ENCODE assay signal across 8 mouse cellular contexts in genomic region chr6:113605224-113605545, GRCm38 (mm10). TPM values are rescaled to one million over a fixed set of nuclear protein-coding genes. Genes with fewer than 3 reads are reported as not detected.
DNase-seq lines count a peak whose midpoint lies in the region; ATAC-seq and TF ChIP-seq lines count a peak whose summit lies in the region.

No protein-coding gene starts in this region.

- no peak for ATAC-seq in kidney, embryonic 14.5 days (ENCODE audit: low FRiP score, low TSS enrichment)
- ATAC-seq in hindbrain, embryonic 16.5 days, result peak; percentile 31; the same call in 1 of the 2 replicates
- no peak for ATAC-seq in midbrain, embryonic 15.5 days (replicated peaks)

- TF ChIP-seq POLR2A in bone marrow macrophage, adult 2 months (IDR thresholded peaks at IDR 0.05; ENCODE audit: borderline replicate concordance, low read depth, low read length), result no peak

- no peaks in the 10 kb centered on the region for H3K27me3 ChIP-seq in kidney, embryonic 14.5 days (ENCODE audit: control insufficient read depth, insufficient read depth, low read length)
- no peaks in the 10 kb centered on the region for H3K27me3 ChIP-seq in hindbrain, embryonic 16.5 days (replicated peaks; ENCODE audit: control insufficient read depth, insufficient read depth, low read length)
- H3K27me3 ChIP-seq in midbrain, embryonic 15.5 days (replicated peaks), result no peaks in the 10 kb centered on the region

- no peak for TF ChIP-seq CTCF in bone marrow macrophage, adult 2 months (IDR thresholded peaks at IDR 0.05; ENCODE audit: low read depth, low read length)

- peaks cover 8% of the 10 kb centered on the region; the same call in 1 of the 2 replicates for H3K4me1 ChIP-seq in kidney, embryonic 14.5 days (ENCODE audit: control insufficient read depth, insufficient read depth, low read length)
- peaks cover 13% of the 10 kb centered on the region for H3K4me1 ChIP-seq in bone marrow macrophage, adult 2 months (ENCODE audit: control insufficient read depth, insufficient read depth, low read length)
- peaks cover 12% of the 10 kb centered on the region for H3K4me1 ChIP-seq in hindbrain, embryonic 16.5 days (ENCODE audit: control insufficient read depth, insufficient read depth, low read depth, low read length)
- H3K4me1 ChIP-seq in midbrain, embryonic 15.5 days, result peaks cover 24% of the 10 kb centered on the region

- WGBS in kidney, embryonic 14.5 days, result 2% methylated on average over 10 of the region's 10 CpGs
- WGBS in hindbrain, embryonic 16.5 days, result 5% methylated on average over 10 of the region's 10 CpGs
- WGBS in midbrain, embryonic 15.5 days, result 5% methylated on average over 10 of the region's 10 CpGs

- peak overlapping the region; percentile 86 for H3K9ac ChIP-seq in kidney, embryonic 14.5 days (ENCODE audit: low read depth, low read length)
- peak overlapping the region; percentile 91 for H3K9ac ChIP-seq in hindbrain, embryonic 16.5 days (ENCODE audit: low read depth, low read length)
- H3K9ac ChIP-seq in midbrain, embryonic 15.5 days, result peak overlapping the region; percentile 90

- peak overlapping the region; percentile 77 for H3K4me2 ChIP-seq in kidney, embryonic 14.5 days (replicated peaks; ENCODE audit: low read depth, low read length)
- peak overlapping the region; percentile 88 for H3K4me2 ChIP-seq in hindbrain, embryonic 16.5 days (ENCODE audit: low read length)
- peak overlapping the region; percentile 89 for H3K4me2 ChIP-seq in midbrain, embryonic 15.5 days

- H3K4me3 ChIP-seq in kidney, embryonic 14.5 days (ENCODE audit: low read length), result peak overlapping the region; percentile 82
- peak overlapping the region; percentile 91 for H3K4me3 ChIP-seq in bone marrow macrophage, adult 2 months (ENCODE audit: insufficient read depth, low read length)
- H3K4me3 ChIP-seq in hindbrain, embryonic 16.5 days (ENCODE audit: low read length), result peak overlapping the region; percentile 92
- H3K4me3 ChIP-seq in midbrain, embryonic 15.5 days, result peak overlapping the region; percentile 95

- H3K36me3 ChIP-seq in kidney, embryonic 14.5 days (ENCODE audit: control insufficient read depth, insufficient read depth, low read length), result peaks cover under 1% of the 10 kb centered on the region; the same call in 1 of the 2 replicates
- no peaks in the 10 kb centered on the region for H3K36me3 ChIP-seq in hindbrain, embryonic 16.5 days (ENCODE audit: control insufficient read depth, insufficient read depth, low read length)
- no peaks in the 10 kb centered on the region for H3K36me3 ChIP-seq in midbrain, embryonic 15.5 days (replicated peaks)

- H3K9me3 ChIP-seq in kidney, embryonic 14.5 days (ENCODE audit: control insufficient read depth, low read length), result no peaks in the 10 kb centered on the region
- H3K9me3 ChIP-seq in hindbrain, embryonic 16.5 days (ENCODE audit: control insufficient read depth, low read length), result no peaks in the 10 kb centered on the region
- no peaks in the 10 kb centered on the region for H3K9me3 ChIP-seq in midbrain, embryonic 15.5 days

- DNase-seq in kidney, postnatal 4 days, result no peak
- no peak for DNase-seq in gastrocnemius, adult 18-20 months (ENCODE audit: low spot score)
- no peak for DNase-seq in right cerebral cortex, postnatal 10 days (ENCODE audit: low spot score in 2 of 2)
- DNase-seq in kidney, adult 11 months, result no peak

- H3K27ac ChIP-seq in kidney, embryonic 14.5 days (ENCODE audit: low read depth, low read length), result peak overlapping the region; percentile 80
- H3K27ac ChIP-seq in bone marrow macrophage, adult 2 months (ENCODE audit: insufficient read depth, low read depth, low read length), result peak overlapping the region; percentile 65
- H3K27ac ChIP-seq in hindbrain, embryonic 16.5 days (ENCODE audit: low read depth, low read length), result peak overlapping the region; percentile 87
- H3K27ac ChIP-seq in midbrain, embryonic 15.5 days, result peak overlapping the region; percentile 78

RNA-seq across cellular contexts. Expression of gene Brk1, which starts 0.6 kb away (rescaled TPM):
- 233 and 273 TPM in 2 replicates for polyA plus RNA-seq in kidney, embryonic 14.5 days (2014; fragmentation: Nextera tagmentation; extraction: Ambion mirVana)
- 300 and 316 TPM in 2 replicates for polyA plus RNA-seq in bone marrow macrophage, adult 2 months (2012; ENCODE audit: insufficient read depth, insufficient read length, missing spikeins)
- 246 and 270 TPM in 2 replicates for polyA plus RNA-seq in hindbrain, embryonic 16.5 days (2015; fragmentation: Nextera tagmentation; extraction: Ambion mirVana)
- polyA plus RNA-seq in midbrain, embryonic 15.5 days (2015; fragmentation: Nextera tagmentation; extraction: Ambion mirVana), result 224 and 232 TPM in 2 replicates
- 10 to 100 TPM; 40.7 to 41.1 TPM for total RNA-seq in gastrocnemius, adult 18-20 months (2021)

RNA-seq across cellular contexts. Expression of gene Fancd2os, which starts 4.7 kb away (rescaled TPM):
- polyA plus RNA-seq in kidney, embryonic 14.5 days (2014; fragmentation: Nextera tagmentation; extraction: Ambion mirVana), result 0.28 and 1.0 TPM in 2 replicates
- polyA plus RNA-seq in bone marrow macrophage, adult 2 months (2012; ENCODE audit: insufficient read depth, insufficient read length, missing spikeins), result not detected in 2 replicates
- polyA plus RNA-seq in hindbrain, embryonic 16.5 days (2015; fragmentation: Nextera tagmentation; extraction: Ambion mirVana), result 0.21 and 0.22 TPM in 2 replicates
- polyA plus RNA-seq in midbrain, embryonic 15.5 days (2015; fragmentation: Nextera tagmentation; extraction: Ambion mirVana), result 0.20 and 0.27 TPM in 2 replicates
- not detected for total RNA-seq in gastrocnemius, adult 18-20 months (2021)

RNA-seq across cellular contexts. Expression of gene Vhl, which starts 18.6 kb away (rescaled TPM):
- polyA plus RNA-seq in kidney, embryonic 14.5 days (2014; fragmentation: Nextera tagmentation; extraction: Ambion mirVana), result 25.9 and 40.7 TPM in 2 replicates
- 27.7 and 30.8 TPM in 2 replicates for polyA plus RNA-seq in bone marrow macrophage, adult 2 months (2012; ENCODE audit: insufficient read depth, insufficient read length, missing spikeins)
- polyA plus RNA-seq in hindbrain, embryonic 16.5 days (2015; fragmentation: Nextera tagmentation; extraction: Ambion mirVana), result 73.0 and 74.5 TPM in 2 replicates
- polyA plus RNA-seq in midbrain, embryonic 15.5 days (2015; fragmentation: Nextera tagmentation; extraction: Ambion mirVana), result 75.8 and 79.0 TPM in 2 replicates
- 1 to 10 TPM; 4.2 to 5.0 TPM for total RNA-seq in gastrocnemius, adult 18-20 months (2021)

RNA-seq across cellular contexts. Expression of gene Irak2, which starts 33.1 kb away (rescaled TPM):
- polyA plus RNA-seq in kidney, embryonic 14.5 days (2014; fragmentation: Nextera tagmentation; extraction: Ambion mirVana), result 1.9 and 2.6 TPM in 2 replicates
- 54.3 and 57.5 TPM in 2 replicates for polyA plus RNA-seq in bone marrow macrophage, adult 2 months (2012; ENCODE audit: insufficient read depth, insufficient read length, missing spikeins)
- polyA plus RNA-seq in hindbrain, embryonic 16.5 days (2015; fragmentation: Nextera tagmentation; extraction: Ambion mirVana), result 2.6 and 2.8 TPM in 2 replicates
- 3.0 and 4.3 TPM in 2 replicates for polyA plus RNA-seq in midbrain, embryonic 15.5 days (2015; fragmentation: Nextera tagmentation; extraction: Ambion mirVana)
- total RNA-seq in gastrocnemius, adult 18-20 months (2021), result 1 to 10 TPM; 4.6 to 9.0 TPM
